Mouse (Mus musculus) left cerebral cortex, postnatal 4 days (tissue): ENCODE measurements around the gene Myo5a. TPM values are rescaled to one million over a fixed set of nuclear protein-coding genes. Genes with fewer than 3 reads are reported as not detected.

Experiments
- DNase-seq: peaks from one replicate; pipeline ENCODE4 v3.0.0-alpha.2; 2022
- intact Hi-C: fragments of 180-260 bp; cut with DNase I; formaldehyde crosslinking; loops from one replicate; pipeline ENCODE4 v1.15.1; 2025
- total RNA-seq, 2 experiments: library from RNA; stranded (reverse); gene quantifications; 2 replicates each; pipeline ENCODE4 v1.2.3; 2021

The Myo5a gene
- total RNA-seq, 2 experiments from 2014 or later, result 239 to 251 TPM

- no peak for DNase-seq
- intact Hi-C loops, result no loop called here
These were observed 100.9 kb downstream of the Myo5a start for GRCm38 (mm10) chr9:75171721-75172120.

DNA sequence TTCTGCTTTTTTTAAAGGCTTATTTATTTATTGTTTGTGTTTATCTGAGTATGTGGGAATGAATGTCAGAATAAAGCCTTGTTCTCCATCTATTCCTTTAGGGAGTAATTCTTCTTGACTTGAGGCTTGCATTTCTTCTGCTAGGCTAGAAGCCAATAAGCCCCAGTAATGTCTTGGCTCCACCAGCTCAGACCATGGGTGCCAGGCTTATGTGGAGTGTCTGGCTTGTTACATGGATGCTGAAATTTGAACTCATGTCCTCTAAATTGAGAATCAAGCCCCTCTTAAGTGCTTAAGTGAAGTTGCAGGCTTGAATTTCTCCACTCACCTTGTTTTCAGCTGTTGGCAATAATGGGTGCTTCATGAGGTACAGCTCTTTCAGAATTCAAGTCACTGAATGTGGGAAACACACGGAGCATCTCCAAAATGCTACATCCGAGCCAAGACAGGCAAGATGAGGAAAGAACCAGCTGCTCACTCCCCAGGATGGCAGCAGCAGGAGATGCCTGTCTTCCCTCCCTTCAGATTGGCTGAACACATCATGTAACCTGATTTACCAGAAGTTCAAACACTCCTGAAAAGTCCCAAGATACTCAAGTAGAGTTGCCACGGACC lies 116.9 kb downstream of the Myo5a start:
- peak; percentile 14 for DNase-seq
- intact Hi-C loops, result loop anchor here (10.0 kb wide), 2 partner anchors 133 to 267 kb away; no protein-coding TSS in a partner anchor

DNA sequence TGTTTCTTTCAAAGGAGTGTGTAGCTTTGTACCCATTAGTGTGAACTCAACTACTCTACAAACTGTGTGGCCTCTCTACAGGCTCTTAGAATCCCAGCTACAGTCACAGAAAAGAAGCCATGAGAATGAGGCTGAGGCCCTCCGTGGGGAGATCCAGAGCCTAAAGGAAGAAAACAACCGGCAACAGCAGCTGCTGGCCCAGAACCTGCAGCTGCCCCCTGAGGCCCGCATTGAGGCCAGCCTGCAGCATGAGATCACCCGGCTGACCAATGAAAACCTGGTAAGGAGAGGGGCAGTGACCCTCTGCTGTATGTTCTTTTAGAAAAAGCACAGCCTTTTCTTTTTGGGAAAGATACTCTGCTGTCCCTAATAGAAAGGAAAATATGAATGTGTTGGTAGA lies 123.0 kb downstream of the Myo5a start:
- intact Hi-C loops, result no loop called here
- DNase-seq, result peak; percentile 12

DNA sequence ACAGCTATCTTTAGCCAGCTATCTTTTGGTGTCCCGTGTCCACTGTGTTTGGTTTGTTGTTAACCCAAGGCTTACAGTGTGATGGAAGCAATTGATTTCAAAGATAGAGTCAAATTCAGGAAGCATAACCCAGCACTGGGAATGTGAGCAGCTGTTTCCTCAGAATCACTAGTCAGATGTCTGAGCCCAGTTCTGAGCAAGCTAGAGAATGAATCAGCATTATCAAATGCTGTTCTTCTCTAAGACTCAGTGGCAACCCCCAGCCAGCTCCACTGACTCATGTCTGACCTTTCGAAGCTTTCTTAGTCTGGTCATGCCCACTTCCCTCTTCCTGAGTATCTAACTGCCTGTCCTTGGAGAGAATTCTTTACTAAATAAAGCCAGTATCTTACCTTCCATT lies 125.5 kb downstream of the Myo5a start:
- intact Hi-C loops, result no loop called here

DNA sequence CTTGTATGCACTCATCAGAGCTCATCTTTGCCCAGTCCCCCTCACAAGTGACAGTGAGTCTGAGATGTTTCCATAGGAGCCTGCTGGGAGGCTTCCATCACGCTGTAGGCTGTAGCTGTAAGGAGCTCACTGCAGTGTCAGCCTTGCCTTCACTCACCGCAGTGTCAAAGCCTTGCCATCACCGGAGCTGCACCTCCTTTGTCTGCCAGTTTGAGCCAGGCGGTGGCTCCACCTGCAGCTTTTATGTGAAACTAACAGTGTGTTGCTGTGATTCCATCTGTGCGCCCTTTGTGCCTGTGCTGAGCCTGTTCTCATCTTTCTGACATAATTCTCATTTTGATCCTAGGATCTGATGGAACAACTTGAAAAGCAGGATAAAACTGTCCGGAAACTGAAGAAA lies 126.5 kb downstream of the Myo5a start:
- DNase-seq, result peak; percentile 49
- intact Hi-C loops, result no loop called here

More for the DNA sequence above, 125.5 kb downstream of the Myo5a start:
- no peak for DNase-seq

DNA sequence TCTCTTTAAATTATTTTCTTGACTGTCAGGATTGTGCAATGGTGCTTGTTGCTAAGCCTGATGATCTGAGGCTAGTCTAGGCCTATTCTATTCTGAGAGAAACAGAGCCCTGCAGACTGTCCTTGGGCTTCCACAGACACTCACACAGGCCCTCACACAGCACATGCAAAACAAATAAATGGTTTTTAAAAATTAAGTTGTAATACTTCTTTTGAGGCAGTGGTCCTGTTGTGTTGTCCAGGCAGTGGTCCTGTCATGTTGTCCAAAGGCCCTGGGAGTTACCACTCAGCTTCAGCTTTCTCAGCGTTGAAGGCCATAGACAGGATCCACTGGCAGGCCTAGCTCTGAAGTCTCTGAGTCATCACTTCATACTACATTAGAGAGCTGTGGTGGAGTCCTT lies 130.7 kb downstream of the Myo5a start:
- no peak for DNase-seq
- intact Hi-C loops, result no loop called here

GRCm38 (mm10) chr9:75202036-75202435 lies 131.2 kb downstream of the Myo5a start:
- no peak for DNase-seq
- intact Hi-C loops, result no loop called here

- intact Hi-C loops, result no loop called here
- no peak for DNase-seq
These were observed 138.4 kb downstream of the Myo5a start for GRCm38 (mm10) chr9:75209246-75209645.

- no peak for DNase-seq
- intact Hi-C loops, result no loop called here
These were observed 139.5 kb downstream of the Myo5a start for GRCm38 (mm10) chr9:75210269-75210668.

- no peak for DNase-seq
- intact Hi-C loops, result no loop called here
These were observed 144.1 kb downstream of the Myo5a start for GRCm38 (mm10) chr9:75214743-75215413.

GRCm38 (mm10) chr9:75219942-75220341 lies 149.1 kb downstream of the Myo5a start:
- intact Hi-C loops, result no loop called here
- no peak for DNase-seq

DNA sequence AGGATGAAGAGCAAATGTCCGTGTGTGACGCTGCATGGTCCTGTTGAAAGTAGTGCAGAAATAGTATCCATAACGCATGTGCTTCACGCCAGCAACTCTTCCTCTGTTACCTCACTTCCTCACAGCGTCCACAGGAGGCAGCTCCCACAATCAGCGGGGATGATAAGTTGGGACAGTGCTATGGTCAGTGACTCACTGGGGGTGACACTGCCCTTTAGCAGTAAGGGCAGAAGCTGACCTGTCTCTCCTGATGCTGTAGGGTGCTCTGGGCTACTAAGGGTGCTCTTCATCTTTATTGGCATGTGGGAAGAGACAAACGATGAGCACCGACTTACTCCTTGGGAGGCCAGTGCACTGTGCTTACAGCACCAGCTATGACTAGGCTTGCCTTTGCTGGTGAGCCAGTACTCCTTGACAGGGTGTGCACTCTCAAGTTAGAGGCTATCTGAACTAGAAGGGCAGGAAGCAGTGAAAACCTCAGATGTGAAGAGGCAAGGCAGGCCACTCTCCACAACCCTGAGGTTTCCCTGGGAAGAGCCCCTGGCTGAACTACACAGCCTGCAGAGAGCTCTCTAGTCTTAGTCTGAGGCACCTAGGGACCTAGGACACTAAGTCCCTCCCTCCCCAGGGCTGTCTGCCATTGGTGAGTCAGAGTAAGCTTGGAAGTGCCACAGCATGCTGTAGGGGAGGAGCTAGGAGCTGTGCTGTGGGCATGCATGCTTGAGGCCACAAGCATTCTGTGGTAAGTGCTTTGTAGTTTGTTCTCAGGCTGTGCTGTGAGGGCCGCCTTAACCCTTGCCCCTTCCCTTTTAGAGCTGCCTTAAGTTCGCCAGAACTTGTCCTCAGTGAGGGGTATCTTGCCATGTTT lies 150.8 kb downstream of the Myo5a start:
- no peak for DNase-seq
- intact Hi-C loops, result no loop called here

DNA sequence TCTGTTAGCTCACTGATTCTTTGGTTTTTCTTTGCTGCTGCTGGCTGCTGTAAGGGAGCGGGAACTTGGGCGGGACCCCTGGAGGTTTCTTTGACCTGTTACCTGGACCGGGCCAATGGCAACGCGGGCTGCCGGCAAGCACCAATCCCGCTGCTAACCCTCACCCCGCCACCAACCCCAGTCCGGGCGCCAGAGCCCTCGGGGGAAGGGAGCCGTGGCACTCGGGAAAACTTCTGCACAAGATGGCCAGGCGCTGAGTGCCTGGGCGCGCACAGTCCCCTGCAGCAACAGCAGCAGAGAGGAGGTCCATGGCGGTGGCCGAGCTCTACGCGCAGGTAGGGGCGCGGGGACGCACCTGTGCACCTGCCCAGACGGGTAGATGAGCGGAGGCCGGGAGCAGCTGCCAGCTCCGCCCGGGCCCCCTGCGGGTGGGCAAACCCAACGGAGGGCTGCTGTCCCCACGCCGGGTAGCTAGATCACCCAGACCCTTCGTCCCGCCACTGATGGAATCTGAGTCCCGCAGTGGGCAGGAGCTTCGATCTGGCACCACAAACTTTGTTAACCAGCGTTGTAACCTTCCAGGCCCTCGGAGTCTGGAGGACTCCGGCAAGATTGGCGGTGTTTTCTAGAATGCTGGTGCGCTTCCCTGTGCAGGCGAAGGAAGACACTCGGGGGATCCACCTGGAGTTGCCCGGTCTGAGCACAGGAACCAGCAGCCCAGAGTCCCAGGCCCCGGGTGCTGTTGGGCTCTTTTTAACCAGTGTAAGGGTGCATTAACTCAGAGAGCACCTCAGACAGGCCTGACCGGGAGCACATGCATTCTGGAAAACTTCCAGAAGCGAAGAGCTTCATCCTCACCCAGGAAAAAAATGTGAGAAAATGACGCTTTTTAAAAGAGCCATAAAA lies 161.3 kb downstream of the Myo5a start, which contains the start of gene Myo5c:
Gene Myo5c (plus strand): TSS at position 180 of the 906 bp plus-strand sequence.
- no peak for DNase-seq

DNA sequence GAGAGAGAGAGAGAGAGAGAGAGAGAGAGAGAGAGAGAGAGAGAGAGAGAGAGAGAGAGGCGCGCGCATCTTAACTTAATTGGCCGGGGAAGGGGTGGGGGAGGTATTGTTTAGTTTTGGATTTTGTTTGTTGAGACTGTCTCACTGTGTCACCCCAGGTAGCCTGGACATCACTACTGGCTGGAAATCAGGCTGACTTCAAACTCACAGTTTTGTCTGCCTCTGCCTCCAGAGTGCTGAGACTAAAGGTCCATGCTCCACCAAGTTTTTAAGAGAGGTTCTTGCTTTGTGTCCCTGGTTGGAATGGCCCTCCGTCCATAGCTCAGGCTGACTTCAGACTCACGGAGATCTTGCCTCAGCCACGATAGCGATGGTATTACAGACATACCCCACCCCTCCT lies 162.0 kb downstream of the Myo5a start:
- no peak for DNase-seq
- intact Hi-C loops, result no loop called here

More for the DNA sequence above, 161.3 kb downstream of the Myo5a start, which contains the start of gene Myo5c:
- intact Hi-C loops, result no loop called here

- no peak for DNase-seq
- intact Hi-C loops, result no loop called here
These were observed 163.5 kb downstream of the Myo5a start for GRCm38 (mm10) chr9:75234271-75234741.

- intact Hi-C loops, result no loop called here
- no peak for DNase-seq
These were observed 164.3 kb downstream of the Myo5a start for GRCm38 (mm10) chr9:75234983-75235627.

DNA sequence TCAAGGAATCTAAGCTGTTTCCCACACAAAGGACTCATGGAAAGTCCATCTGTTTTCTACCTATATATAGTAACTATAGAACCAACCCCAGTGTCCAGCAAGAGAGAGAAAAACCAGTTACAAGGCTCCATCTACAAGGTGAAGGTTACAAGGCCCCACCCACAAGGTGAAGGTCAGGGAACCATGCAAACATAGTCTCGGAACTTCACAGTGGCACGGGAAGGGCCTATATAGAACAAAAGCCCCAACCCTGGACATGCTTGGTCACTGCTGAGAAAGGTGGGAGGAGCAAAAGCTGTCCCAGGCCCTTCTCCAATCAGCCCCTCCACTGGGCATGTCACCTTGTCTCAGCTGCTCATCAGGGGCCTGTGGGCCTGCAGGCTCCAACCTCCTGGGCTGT lies 164.9 kb downstream of the Myo5a start:
- no peak for DNase-seq
- intact Hi-C loops, result no loop called here

DNA sequence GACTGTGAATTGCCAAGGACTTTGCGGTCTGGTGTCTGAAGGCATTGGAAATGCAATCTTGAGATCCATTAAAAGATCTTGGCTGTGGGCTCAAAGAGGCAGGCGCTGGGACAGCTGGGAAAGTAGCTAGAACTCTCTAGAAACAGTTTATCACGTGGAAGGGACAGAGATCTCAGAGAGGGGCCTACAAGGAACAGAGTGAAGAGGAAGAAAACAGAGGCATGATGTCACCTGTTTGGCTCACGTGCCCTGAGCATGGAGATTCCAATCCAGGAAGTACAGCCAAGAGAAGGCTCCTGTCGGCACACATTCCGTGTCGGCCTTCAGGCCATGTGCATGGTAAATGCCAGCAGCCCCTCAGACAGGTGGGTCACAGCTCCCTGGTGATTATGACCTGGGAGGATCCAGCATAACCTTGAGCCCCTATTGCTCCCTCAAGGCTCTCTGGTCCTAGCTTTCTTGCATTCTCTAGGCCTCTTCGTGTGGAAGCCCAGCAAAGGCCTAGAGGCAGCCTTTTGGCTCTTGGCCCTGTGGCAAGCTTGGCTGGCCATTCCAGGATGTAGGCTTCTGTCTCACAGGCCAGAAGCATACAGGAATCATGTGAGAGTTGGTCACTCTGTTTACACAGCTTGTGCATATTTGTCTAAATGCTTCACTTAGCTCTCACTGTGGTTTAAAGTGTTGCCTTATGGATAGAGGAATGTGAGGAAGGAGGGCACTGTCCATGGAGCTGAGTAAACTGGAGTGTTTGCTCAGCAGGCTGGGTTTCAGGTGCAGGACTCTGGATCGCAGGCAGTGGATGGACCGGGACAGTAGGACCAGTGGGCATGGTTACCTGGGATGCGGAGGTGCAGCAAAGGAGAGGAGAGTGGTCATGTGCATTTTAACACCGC lies 165.8 kb downstream of the Myo5a start:
- DNase-seq, result no peak

DNA sequence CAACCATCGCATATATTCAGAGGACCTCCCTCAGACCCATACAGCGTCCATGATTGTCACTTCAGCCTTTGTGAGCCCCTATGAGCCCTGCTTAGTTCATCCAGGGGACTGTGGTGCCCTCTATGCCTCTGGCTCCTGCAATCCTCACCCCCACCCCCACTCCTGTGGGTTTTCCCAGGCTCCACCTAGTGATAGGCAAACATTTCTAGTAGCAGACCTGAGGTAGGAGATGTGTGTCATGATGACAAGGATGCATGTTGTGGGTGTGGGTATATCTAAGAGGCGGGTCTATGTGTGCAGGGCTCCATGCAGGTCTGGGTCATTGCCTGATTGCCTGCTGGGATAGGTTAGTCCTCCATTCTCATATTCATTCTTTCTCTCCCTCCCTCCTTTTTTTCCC lies 167.4 kb downstream of the Myo5a start:
- intact Hi-C loops, result no loop called here
- no peak for DNase-seq

More for the DNA sequence above, 165.8 kb downstream of the Myo5a start:
- intact Hi-C loops, result no loop called here
